Mouse (Mus musculus) midbrain, postnatal 0 days (tissue): ENCODE data around the gene S100a8. TPM values are rescaled to one million over a fixed set of nuclear protein-coding genes. Genes with fewer than 3 reads are reported as not detected.
A peak's percentile ranks its signal among the peaks of the same experiment; 100 is the strongest.

Experiments
- ATAC-seq: fragments of 200-750 bp; cut with Nextera tagmentation; 2 replicates; pipeline ENCODE4 v1.8.0; 2017; ENCODE audit warnings: moderate number of reproducible peaks, mild to moderate bottlenecking, moderate TSS enrichment, moderate library complexity; ENCODE audit not compliant: low FRiP score
- DNase-seq: peaks from one replicate; pipeline ENCODE4 v3.0.0-alpha.2; 2015; ENCODE audit warnings: low spot score
- H3K27ac ChIP-seq: fragments of 300-500 bp; sonication (generic); 2 replicates; pipeline ENCODE4 v1.5.1; 2014; ENCODE audit warnings: low read depth, mild to moderate bottlenecking, low read length, mixed read lengths
- H3K27me3 ChIP-seq: fragments of 300-500 bp; sonication (generic); 2 replicates; pipeline ENCODE4 v1.6.1; 2014; ENCODE audit warnings: low read length, control low read depth, mixed read lengths; ENCODE audit not compliant: insufficient read depth
- H3K36me3 ChIP-seq: fragments of 300-500 bp; sonication (generic); 2 replicates; pipeline ENCODE4 v1.6.1; 2014; ENCODE audit warnings: low read length, control low read depth, mixed read lengths; ENCODE audit not compliant: insufficient read depth
- H3K4me1 ChIP-seq: fragments of 300-500 bp; sonication (generic); 2 replicates; pipeline ENCODE4 v1.6.1; 2014; ENCODE audit warnings: mild to moderate bottlenecking, control low read depth, antibody characterized with exemption, low read length, mixed read lengths; ENCODE audit not compliant: insufficient read depth
- H3K4me2 ChIP-seq: fragments of 300-500 bp; sonication (generic); 2 replicates; pipeline ENCODE4 v1.6.1; 2014; ENCODE audit warnings: low read depth, mild to moderate bottlenecking, low read length, mixed read lengths; ENCODE audit not compliant: poor library complexity, severe bottlenecking
- H3K4me3 ChIP-seq: fragments of 300-500 bp; sonication (generic); 2 replicates; pipeline ENCODE4 v1.5.1; 2014; ENCODE audit warnings: low read depth, mild to moderate bottlenecking, low read length, moderate library complexity
- H3K9ac ChIP-seq: fragments of 300-500 bp; sonication (generic); replicated peaks from 2 replicates; pipeline ENCODE4 v1.6.1; 2014; ENCODE audit warnings: mild to moderate bottlenecking, low read length, moderate library complexity, mixed read lengths; ENCODE audit not compliant: poor library complexity, severe bottlenecking
- H3K9me3 ChIP-seq: fragments of 300-500 bp; sonication (generic); 2 replicates; pipeline ENCODE4 v1.6.1; 2016; ENCODE audit warnings: low read length, control low read depth
- CTCF ChIP-seq: IDR thresholded peaks from 2 replicates; pipeline ENCODE4 v1.5.1; 2016; ENCODE audit warnings: antibody characterized with exemption, mild to moderate bottlenecking
- WGBS: fragments of 180-500 bp; shearing (Covaris S2); extraction: QIAGEN DNeasy Blood & Tissue Kit; methylation state at CpG from one replicate; pipeline ENCODE4 v1.1.7; 2014; 5-methylcytosine and 5-hydroxymethylcytosine counted together
- polyA plus RNA-seq: library from polyadenylated mRNA; unstranded; fragments of >200 nt; fragmentation: Nextera tagmentation; extraction: Ambion mirVana; gene quantifications from 2 replicates; pipeline ENCODE4 v1.2.1, GENCODE M21; 2015
- total RNA-seq: library from RNA; depleted of rRNA; stranded (reverse); fragments of >200 nt; gene quantifications from 2 replicates; pipeline ENCODE4 v1.2.3, GENCODE M21; 2014

Gene S100a8
- total and polyA plus RNA-seq, 2 experiments from 2014 or later = 0.93 to 2.2 TPM

DNA sequence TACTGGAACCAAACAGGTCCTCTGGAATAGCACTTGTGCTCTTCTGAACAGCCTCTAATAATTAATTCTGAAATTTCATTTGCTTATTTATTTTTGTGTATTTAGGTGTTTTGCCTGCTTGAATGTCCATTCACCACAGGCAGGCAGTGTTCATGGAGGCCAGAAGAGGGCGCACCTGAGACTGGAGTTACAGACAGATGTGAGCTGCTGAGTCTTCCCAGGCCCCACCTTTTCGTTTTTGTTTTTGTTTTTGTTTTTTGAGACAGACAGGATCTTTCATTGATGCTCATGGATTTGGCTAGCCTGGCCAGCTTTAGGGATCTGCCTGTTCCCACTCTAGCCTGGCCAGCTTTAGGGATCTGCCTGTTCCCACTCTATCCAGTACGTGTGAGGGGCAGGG lies 24.6 kb upstream of the S100a8 start:
- H3K9ac ChIP-seq = no peak overlapping the region
- H3K27me3 ChIP-seq = no peaks in the 10 kb centered on the region
- no peaks in the 10 kb centered on the region for H3K4me1 ChIP-seq
- no peak overlapping the region for H3K4me2 ChIP-seq
- no peak overlapping the region for H3K4me3 ChIP-seq
- TF ChIP-seq CTCF = peak; percentile 55
- ATAC-seq = no peak
- 49% methylated on average over 3 of the region's 3 CpGs for WGBS
- H3K27ac ChIP-seq = no peak overlapping the region
- H3K9me3 ChIP-seq = no peaks in the 10 kb centered on the region
- no peaks in the 10 kb centered on the region for H3K36me3 ChIP-seq
- no peak for DNase-seq

GRCm38 (mm10) chr3:90647291-90647690 lies 21.5 kb upstream of the S100a8 start:
- no peaks in the 10 kb centered on the region for H3K4me1 ChIP-seq
- no peak overlapping the region for H3K4me3 ChIP-seq
- H3K36me3 ChIP-seq = no peaks in the 10 kb centered on the region
- ATAC-seq = no peak
- no peaks in the 10 kb centered on the region for H3K27me3 ChIP-seq
- H3K9me3 ChIP-seq = no peaks in the 10 kb centered on the region
- H3K4me2 ChIP-seq = no peak overlapping the region
- no peak for DNase-seq
- WGBS = 91% methylated on average over 1 of the region's 1 CpGs
- no peak for TF ChIP-seq CTCF
- H3K27ac ChIP-seq = no peak overlapping the region
- H3K9ac ChIP-seq = no peak overlapping the region

- Histone ChIP-seq H3K4me3 (no peak overlapping the region), H3K36me3 (no peaks in the 10 kb centered on the region), H3K27ac (no peak overlapping the region), H3K4me2 (no peak overlapping the region), H3K4me1 (no peaks in the 10 kb centered on the region), H3K9ac (no peak overlapping the region), H3K27me3 (no peaks in the 10 kb centered on the region), H3K9me3 (no peaks in the 10 kb centered on the region)
- ATAC-seq (no peak), DNase-seq (no peak)
- no peak for TF ChIP-seq CTCF
Observed at GRCm38 (mm10) chr3:90648981-90649380, 19.8 kb upstream of the S100a8 start.

DNA sequence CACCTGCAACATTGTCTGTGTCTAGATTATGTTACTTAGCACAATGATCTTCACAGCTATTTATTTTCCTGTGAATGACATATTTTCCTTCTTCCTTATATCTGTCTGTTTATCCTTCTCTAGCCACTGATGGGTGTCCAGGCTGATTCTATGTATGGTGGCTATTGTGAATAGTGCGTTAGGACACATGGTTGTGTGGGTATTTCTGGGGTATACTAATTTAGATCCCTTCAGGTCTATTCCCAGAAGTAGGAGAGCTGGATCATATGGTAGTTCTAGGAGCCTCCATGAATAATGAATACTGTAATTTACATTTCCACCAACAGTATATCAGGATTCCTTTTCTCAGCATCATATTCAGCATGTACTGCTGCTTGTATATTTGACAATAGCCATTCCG lies 18.9 kb upstream of the S100a8 start:
- WGBS = 88% methylated on average over 2 of the region's 2 CpGs
- Histone ChIP-seq H3K4me1 (no peaks in the 10 kb centered on the region), H3K36me3 (no peaks in the 10 kb centered on the region), H3K9me3 (no peaks in the 10 kb centered on the region), H3K9ac (no peak overlapping the region), H3K27ac (no peak overlapping the region), H3K4me2 (no peak overlapping the region), H3K27me3 (no peaks in the 10 kb centered on the region), H3K4me3 (no peak overlapping the region)
- DNase-seq = no peak
- no peak for TF ChIP-seq CTCF
- no peak for ATAC-seq

- DNase-seq = peak; percentile 90
- Histone ChIP-seq H3K27me3 (no peaks in the 10 kb centered on the region), H3K4me1 (no peaks in the 10 kb centered on the region), H3K27ac (no peak overlapping the region), H3K4me3 (no peak overlapping the region), H3K36me3 (no peaks in the 10 kb centered on the region), H3K4me2 (no peak overlapping the region), H3K9ac (no peak overlapping the region), H3K9me3 (no peaks in the 10 kb centered on the region)
- 38% methylated on average over 5 of the region's 5 CpGs for WGBS
- peak; percentile 74 for ATAC-seq
- TF ChIP-seq CTCF = peak; percentile 89
Observed at GRCm38 (mm10) chr3:90652878-90653508, 15.8 kb upstream of the S100a8 start.

DNA sequence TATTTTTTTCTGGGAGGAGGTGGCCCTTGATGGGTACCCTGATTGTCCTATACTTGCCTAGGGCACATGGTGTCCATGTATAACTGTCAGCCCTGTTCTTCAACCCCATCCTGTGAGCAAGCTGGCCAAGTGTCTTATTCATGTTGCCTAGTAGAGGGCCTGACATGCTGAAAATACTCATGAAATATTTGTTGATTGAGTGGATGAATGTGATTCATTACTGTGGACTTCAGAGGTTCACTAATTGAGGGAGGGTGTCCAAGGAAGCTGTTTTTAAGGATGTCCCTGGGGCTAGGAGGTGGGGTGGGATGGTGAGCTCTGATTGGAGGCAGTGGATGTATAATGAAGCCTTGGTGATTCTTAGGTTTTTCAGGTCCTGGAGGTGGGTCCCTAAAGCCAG lies 15.1 kb upstream of the S100a8 start, which contains the start of gene S100a7a:
Gene S100a7a (plus strand): TSS at position 301 of the 400 bp plus-strand sequence.
- no peaks in the 10 kb centered on the region for H3K36me3 ChIP-seq
- H3K27ac ChIP-seq = no peak within 1 kb of the TSS
- no peak within 1 kb of the TSS for H3K4me2 ChIP-seq
- no peak for TF ChIP-seq CTCF
- H3K4me3 ChIP-seq = no peak within 1 kb of the TSS
- H3K4me1 ChIP-seq = no peaks in the 10 kb centered on the region
- no peaks in the 10 kb centered on the region for H3K27me3 ChIP-seq
- no peak within 1 kb of the TSS for H3K9ac ChIP-seq
- no peaks in the 10 kb centered on the region for H3K9me3 ChIP-seq
- ATAC-seq (no peak), DNase-seq (no peak)
